Mouse (Mus musculus) adipocyte (in vitro differentiated cells): ENCODE data around the gene Taar4.

Source experiments
- DNase-seq: peaks from one replicate; pipeline ENCODE4 v3.0.0-alpha.2; 2016; ENCODE audit warnings: low spot score

The Taar4 gene

GRCm38 (mm10) chr10:24007034-24007433 lies 46.7 kb downstream of the Taar4 start:
- no peak for DNase-seq

- no peak for DNase-seq
Observed at GRCm38 (mm10) chr10:24008143-24008542, 47.8 kb downstream of the Taar4 start.
